Mouse (Mus musculus): Measurements from ENCODE around the gene Mthfsd. TPM values are rescaled to one million over a fixed set of nuclear protein-coding genes. Genes with fewer than 3 reads are reported as not detected.
A peak's percentile ranks its signal among the peaks of the same experiment; 100 is the strongest.

Gene Mthfsd
- total RNA-seq, 2 experiments from 2014 or later = 13.5 to 17.3 TPM

DNA sequence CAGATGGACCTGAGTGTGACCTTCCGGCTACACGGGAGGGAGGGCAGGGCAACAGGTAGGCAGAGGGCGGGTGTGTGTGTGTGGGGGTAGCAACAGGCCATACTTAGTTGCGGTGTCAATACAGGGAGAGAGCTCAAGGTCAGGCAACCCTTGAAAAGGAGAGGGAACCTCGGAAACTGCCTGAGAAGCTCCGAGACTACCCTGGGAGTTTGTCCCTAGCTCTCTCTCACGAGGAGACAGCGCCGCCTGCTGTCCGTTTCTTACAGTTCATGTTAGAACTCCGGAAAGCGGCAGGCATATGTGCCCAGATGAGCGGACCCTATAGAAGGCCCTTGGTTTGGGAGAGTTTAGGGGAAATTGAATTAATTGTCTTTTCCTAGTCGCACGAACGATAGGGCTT, 15.6 kb downstream of the Mthfsd start:
- peak; percentile 87 to 94 for DNase-seq
- intact Hi-C loops (cut with DNase I) = loop anchor here (1.0 to 5.0 kb wide), 4 partner anchors 122 to 410 kb away; no protein-coding TSS in a partner anchor

DNA sequence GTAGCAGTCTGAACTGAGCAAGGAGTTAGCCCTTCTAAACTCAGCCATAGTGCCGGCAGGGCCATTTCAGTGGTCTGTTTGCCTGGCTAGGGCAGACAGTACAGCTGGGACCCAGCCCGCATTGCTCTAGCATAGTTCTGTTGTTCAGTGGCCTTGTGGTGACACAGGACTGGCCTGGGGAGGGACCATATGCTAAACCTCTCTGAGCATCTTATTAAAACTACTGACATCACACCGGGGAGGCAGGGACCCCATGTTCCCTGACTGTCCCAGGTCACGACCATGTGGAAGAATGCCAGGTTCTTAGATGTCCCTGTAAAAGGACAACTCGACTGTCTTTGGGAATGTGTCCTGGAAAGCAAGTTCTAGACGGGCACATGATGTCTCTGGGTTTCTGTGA, 16.1 kb downstream of the Mthfsd start:
- DNase-seq = no peak
- intact Hi-C loops (cut with DNase I) = loop anchor here (1.0 to 5.0 kb wide), 4 partner anchors 121 to 410 kb away; no protein-coding TSS in a partner anchor

DNA sequence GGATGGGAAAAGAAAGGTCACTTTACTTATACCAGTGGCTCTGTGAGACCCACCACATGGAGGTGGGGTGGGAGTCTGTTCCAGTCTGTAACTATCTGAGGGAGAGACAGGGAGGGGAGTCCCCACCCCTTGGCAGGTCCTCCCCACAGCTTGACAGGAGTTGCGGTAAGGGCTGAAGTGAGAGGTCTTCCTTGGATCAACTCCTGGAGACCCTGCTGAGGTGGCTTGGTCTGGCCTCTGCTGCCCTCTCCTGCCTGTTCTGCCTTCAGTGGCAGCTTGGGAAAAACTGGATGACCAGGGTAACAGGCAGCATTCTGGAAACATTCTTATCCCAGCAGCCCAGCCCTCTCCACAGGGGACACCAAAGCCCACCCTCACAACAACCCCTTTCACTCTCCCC, 17.5 kb downstream of the Mthfsd start:
- intact Hi-C loops (cut with DNase I) = loop anchor here (5.0 kb wide), 2 partner anchors 193 to 408 kb away; no protein-coding TSS in a partner anchor
- DNase-seq = no peak

DNA sequence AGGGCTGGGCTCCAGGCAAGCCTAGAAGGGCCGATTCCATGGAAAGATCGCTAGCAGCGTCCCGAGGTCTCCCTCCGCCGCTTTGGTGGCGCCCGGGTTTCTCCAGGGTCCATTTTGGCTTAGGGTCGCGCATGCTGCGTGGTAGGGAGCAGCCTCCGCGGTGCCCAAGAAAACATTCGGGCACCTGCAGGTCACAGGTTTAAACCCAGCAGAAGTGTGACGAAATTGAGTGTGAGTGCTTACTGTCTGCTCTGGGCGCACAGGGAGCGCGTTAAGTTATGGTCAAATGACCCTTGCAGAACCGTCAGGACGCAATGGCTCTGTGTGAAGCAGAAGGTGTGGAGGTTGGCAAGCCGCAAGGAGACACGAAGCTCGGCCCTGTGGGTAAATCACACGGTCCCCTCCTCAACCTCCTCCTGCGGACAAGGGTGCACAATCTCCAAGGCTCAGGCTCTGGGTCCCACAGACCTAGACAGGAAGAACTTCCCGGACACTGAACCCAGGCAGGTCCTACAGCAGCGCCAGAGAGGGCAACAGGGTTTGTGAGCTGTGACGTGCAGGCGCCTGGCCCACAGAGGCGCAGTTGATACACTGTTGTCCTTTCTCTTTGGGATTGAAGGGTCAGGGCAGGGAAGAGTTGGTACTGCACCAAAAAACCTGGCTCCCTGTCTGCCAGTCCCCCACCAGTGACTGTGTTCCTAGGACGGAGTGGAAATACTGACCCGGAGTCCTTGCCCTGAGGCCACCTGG, 18.4 kb downstream of the Mthfsd start:
- no peak for DNase-seq
- intact Hi-C loops (cut with DNase I) = loop anchor here (5.0 kb wide), 2 partner anchors 193 to 408 kb away; no protein-coding TSS in a partner anchor

DNA sequence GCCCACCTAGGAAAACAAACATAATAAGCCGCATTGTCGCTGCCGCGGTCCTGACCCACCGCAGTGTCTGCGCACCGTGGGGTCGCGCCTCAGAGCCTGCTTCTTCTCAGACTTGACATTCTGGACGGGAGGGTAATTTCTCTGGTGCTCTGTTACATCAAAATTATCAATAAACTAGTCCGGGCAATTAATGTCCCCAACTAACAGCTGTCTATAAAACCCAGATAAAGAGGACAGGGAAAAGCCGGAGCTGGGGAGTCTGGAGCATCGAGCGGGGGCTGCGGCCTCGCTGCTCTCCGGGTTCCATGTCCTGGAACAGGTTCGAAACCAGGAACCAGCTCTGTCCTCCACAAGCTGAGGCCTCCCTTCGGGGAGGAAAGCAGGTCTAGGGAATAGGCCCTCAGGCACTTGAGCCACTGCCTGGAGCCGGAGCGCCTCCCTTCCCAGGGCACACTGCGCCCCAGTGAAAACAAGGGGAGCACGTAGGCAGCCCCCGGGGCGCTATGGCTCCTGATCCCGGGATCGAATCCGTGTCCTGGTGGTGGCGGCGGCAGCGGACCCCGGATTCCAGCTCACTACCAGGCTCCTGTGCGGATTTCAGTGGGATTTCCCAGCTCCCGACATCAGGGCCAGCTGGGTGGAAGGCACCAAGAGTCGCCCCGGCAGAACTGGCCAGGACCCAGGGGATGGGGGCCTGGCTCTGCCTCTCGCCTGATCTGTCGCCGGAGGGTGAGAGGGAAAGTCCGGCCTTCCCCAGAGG, 19.1 kb downstream of the Mthfsd start:
- DNase-seq = no peak
- intact Hi-C loops (cut with DNase I) = no loop called here

DNA sequence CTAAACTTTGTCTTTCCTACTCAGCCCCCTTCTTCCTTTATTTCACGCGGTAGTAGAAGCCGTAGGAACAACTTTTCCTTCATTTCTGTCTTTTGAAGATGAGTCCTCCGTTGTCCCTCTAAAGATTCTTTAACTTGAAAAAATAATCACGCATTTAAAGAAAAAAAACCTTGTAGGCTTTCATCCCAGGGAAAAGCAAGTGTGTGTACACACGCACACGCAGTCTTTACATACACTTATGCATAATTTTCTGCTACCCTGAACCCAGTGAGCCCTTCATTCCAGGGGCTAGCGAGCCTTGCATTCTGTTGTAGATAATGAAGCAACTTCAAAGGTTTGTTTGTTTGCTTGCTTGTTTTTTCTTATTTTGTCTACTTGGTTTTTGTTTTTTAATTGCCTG, 19.9 kb downstream of the Mthfsd start:
- intact Hi-C loops (cut with DNase I) = no loop called here
- DNase-seq = no peak

DNA sequence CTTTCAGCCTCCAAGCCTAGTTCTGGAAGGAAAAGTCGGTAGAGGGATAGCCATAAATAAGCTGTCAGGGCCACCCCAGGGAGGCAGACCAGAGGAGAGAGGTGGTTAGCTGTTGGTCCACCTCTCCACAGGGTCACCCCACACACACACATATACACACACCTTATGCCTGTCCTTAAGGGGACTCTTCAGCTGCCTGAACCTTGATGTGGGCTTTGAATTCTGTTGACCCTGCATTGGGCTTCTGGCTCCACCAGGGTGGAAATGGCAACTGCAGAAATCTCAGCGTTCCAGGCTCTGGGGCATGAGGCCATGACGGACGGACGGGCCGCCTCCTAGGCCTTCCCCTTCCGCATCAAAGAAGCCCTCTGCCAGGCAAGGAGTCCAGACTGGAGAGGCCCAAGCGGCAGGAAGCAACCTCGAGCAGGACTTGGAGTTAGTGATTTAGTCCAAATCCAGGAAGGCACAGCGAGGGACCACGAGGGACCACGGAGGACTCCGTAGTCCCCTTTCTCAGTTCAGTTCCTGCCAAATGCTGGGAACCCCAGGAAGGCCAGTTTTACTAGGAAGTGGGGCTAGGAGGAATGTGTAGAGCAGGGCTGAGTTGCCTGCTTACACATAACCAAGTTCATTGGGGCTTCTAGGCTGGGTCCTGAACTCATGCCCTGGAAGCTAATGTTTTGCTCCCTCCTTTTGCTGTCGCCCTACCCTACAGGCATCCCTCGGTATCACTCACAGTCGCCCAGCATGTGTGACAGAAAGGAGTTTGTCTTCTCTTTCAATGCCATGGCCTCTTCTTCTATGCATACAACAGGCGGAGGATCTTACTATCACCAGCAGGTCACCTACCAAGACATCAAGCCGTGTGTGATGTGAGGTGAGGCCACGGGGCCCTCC, 21.9 kb downstream of the Mthfsd start:
- no peak for DNase-seq
- intact Hi-C loops (cut with DNase I) = no loop called here

DNA sequence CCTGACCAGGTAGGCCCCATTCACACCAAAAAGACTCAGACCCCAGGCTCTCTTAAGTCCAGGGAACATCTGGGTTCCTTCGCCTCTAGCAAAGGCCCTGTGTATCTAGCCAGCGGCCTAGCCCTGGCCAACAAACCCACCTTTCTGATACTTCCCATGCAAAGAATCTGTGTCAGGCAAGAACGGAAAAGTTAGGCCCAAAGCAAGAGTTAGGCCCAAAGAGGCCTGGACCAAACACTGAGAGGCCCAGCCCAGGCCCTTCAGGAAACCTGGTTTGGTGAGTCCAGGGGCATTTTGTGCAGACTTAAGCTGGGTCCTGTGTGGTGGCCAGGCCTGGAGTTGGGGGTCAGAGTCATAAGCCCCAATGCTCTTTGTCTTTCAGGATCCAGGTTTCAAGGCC, 22.6 kb downstream of the Mthfsd start:
- intact Hi-C loops (cut with DNase I) = no loop called here
- no peak for DNase-seq

DNA sequence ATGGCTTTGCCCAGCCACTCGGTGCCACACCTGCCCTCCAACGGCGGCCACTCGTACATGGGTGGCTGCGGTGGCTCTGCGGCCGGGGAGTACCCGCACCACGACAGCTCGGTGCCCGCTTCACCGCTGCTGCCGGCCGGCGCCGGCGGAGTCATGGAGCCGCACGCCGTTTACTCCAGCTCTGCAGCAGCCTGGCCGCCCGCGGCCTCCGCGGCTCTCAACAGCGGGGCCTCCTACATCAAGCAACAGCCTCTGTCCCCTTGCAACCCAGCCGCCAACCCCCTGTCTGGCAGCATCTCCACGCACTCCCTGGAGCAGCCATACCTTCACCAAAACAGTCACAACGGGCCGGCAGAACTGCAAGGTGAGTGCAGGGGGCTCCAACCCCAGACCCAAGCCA, 23.2 kb downstream of the Mthfsd start:
- DNase-seq = no peak
- intact Hi-C loops (cut with DNase I) = no loop called here

DNA sequence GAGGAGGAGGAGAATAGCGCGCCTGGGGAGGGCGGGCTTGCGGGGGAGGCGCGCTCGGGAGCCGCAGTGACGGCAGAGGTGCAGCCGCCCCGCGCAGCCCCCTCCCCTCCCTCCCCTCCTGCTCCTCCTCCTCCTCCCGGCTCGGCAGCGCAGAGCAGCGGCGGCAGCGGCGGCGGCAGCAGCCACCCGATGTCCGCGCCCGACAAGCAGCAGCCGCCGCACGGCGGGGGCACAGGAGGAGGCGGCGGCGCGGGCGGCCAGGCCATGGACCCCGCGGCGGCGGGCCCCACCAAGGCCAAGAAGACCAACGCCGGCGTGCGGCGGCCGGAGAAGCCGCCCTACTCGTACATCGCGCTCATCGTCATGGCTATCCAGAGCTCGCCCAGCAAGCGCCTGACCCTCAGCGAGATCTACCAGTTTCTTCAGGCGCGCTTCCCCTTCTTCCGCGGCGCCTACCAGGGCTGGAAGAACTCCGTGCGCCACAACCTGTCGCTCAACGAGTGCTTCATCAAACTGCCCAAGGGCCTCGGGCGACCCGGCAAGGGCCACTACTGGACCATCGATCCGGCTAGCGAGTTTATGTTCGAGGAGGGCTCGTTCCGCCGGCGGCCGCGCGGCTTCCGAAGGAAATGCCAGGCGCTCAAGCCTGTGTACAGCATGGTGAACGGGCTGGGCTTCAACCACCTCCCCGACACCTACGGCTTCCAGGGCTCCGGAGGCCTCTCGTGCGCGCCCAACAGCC, 23.8 kb downstream of the Mthfsd start, which contains the start of gene Foxf1:
Gene Foxf1, plus strand, starts transcription at position 177 of the 742 bp plus-strand sequence.
- intact Hi-C loops (cut with DNase I) = no loop called here

DNA sequence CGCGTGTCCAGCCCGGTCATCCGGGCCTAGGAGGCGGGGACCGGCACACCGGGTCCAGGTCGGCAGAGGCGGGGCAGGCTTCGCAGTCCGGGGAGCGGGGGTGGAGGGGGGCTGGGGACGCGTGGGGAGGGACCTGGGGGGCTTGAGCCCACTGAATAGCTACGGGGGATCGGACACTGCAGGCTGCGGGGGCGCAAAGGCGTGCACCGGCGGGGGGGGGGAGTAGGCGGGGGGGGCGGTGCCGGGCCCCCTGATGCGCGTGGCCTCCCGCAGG, 24.3 kb downstream of the Mthfsd start:
- intact Hi-C loops (cut with DNase I) = no loop called here
- no peak for DNase-seq

More for the DNA sequence above, 23.8 kb downstream of the Mthfsd start, which contains the start of gene Foxf1:
- peak; percentile 33 to 40 for DNase-seq

DNA sequence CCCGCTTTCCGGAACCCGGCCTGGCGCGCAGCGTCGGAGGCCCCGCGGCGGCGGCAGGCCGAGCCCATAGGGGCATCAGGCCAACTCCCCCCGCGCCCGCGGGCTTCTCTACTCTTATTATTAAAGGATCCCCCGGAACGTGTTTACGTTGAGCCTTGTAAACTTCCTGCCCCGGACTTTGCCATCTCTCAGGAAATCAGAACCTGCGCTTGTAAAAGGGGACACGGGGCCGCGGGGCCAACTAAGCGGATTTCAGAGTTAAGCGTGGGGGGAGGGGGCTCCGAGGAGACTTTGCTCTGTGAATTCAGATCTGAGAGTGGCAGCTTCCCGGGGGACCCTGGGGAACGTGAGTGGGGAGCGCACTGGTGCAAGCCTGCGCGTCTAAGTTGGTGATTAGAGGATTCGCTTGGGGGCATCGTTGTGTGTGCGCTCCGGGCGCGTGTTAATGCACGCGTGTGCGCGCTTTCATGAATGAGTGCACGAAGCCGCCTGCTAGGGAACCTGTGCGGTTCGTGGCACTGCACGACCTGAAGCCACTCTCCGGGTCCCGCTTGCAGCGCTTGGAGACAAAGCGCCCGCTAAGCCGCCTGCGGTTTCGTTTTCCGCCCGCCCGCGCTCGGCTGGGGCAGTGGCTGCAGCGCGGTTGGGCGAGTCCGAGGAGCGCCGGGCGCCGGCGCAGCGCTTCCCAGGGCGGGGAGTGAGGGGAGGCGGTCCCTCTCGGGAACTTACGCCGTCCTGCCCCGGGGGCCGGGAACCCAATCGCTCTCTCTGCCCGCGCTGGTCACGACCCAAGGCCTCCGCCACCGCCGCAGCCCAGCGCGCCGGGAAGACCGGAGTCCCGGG, 24.9 kb downstream of the Mthfsd start:
- intact Hi-C loops (cut with DNase I) = no loop called here

DNA sequence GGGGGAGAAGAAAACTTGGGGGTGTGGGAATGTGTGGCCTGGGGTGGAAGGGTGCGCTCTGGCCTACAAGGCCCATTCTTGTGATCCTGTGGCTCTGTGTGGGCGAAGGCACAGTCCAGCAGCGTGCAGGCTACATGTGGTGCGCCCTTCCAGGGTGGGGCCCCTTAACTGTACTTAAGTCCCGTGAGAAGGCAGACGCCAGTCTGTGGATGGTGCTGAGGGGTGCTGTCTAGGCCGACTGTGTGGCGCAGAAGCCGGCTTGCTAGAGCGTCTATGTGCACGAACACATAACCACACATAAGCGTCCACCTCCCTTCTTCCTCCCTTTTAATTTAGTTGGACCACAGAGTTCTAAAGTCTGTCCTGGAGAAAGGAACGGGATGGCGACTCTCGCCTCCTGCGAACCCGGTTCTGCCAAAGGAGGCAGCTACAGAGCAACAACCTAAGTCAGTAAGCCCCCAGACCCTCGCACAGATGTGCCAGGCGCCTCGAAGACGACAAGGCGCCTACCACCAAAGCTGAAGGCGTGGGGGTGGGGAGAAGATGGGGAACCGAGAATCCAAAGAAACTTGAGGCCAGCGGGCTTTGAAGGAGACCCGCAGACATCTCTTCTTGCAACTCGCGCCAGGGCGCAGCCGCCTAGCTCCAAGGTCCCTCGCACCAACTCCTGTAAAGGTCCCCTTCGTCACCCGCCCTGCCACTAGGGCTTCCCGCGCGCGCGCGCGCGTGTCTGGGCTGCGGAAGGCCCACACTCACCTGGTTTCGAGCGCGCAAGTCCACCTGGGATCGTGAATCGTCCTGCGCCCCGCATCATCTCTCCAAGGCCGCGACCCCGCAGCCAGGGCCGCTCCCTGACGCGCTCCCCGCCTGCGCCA, 25.7 kb downstream of the Mthfsd start:
- DNase-seq = no peak
- intact Hi-C loops (cut with DNase I) = no loop called here

More for the DNA sequence above, 24.9 kb downstream of the Mthfsd start:
- peak; percentile 80 to 83 for DNase-seq

DNA sequence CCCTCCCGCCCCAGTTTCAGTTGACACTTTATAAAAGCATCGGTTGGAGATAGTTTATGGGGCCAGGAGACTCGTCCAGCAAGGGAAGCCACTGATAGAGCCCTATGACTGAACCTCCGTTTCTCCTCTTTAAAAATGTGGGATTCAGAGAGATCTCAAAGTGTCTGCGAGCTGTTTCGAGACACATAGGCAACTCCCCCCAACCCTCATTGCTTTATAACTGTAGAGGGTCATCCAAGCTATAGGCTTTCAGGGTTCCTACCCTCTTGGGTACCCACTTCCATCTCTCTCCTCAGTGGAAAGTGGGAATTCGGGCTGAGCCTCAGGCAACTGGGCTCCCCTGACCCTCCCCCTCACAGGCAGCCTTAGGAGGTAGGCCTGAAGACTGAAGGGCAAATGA, 26.8 kb downstream of the Mthfsd start:
- intact Hi-C loops (cut with DNase I) = no loop called here
- no peak for DNase-seq

DNA sequence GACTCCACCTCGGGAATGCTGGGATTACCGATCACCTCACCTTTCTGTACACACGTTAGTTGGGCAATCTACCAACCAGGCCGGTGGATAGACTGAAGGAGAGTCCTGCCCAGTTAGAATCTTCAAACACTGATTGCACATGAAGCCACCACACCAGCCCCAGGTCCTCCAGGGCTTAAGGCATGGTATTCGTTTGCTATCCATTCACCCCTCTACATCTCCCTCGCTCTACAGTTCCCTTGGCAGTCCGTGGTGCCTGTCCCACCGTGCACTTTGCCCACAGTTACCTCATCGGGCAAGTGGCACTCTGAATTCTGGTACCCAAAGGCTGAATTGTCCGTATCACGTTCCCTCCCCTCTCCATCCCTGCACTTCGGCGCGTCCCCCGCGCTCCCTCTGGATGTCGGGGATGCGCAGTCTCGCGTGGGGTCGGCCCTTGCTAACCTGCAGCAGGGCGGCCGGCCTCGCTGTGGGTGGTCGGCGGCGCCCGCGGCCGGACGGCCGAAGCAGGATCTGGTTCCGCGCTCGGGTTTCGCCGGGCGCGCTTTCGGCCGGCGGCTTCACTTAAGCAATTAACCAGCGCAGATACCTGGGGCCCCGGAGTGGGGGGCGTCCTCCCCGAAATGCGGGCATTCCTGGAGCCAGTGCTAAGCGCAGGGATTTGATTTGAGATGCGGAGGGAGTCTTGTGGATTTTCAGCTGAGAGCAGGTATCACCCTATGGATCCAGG, 27.7 kb downstream of the Mthfsd start:
- no peak for DNase-seq
- intact Hi-C loops (cut with DNase I) = no loop called here

DNA sequence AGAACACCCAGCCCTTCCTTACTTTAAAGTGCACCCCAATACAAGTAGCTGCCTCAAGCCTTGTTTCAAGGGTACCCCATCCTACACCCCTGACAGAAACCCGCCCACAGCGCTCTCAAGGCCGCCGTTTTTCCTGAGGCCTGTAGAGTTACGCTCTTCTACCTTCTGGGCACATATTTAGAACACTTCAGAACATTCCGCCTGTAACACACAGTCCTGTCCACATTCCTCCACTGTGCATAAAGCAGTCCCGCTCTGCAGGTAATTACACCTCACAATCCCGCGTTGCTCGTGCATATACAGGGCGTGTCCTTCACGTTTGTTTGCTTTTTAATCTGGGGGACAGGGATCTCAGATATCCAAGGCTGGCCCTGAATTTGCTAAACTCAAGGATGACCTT, 28.2 kb downstream of the Mthfsd start:
- intact Hi-C loops (cut with DNase I) = no loop called here

DNA sequence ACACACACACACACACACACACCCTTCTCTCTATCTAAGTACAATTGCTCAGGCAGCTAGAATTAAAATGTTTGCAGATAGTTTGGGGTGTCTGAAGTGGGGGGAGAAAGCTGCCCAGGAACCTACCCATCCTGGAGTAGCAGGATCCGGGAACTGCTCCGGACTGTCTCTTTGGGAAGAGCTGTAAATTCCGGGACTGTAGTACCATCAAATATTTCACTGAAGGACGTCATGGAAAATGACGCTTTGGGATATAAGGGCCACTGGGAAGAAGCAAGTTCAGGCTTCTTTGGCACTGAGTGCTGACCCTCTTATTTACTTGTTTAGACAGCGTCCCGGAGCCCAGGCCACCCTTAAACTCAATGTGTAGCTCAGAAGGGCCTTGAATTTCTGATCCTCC, 29.0 kb downstream of the Mthfsd start:
- intact Hi-C loops (cut with DNase I) = no loop called here
- DNase-seq = no peak

More for the DNA sequence above, 28.2 kb downstream of the Mthfsd start:
- DNase-seq = no peak

All from heart, postnatal 14 days (tissue).